Comparison of ENCODE assay signal across 8 mouse cellular contexts in genomic region chr12:110600225-110600991, GRCm38 (mm10). TPM values are rescaled to one million over a fixed set of nuclear protein-coding genes. Genes with fewer than 3 reads are reported as not detected.
DNase-seq lines count a peak whose midpoint lies in the region; ATAC-seq and TF ChIP-seq lines count a peak whose summit lies in the region.

No protein-coding gene starts in this region.

- H3K4me3 ChIP-seq in cerebellum, adult 2 months (replicated peaks; ENCODE audit: insufficient read depth, low read depth, low read length), result peak overlapping the region; percentile 62
- peak overlapping the region; percentile 65 for H3K4me3 ChIP-seq in lung, embryonic 14.5 days (ENCODE audit: low read depth, low read length)
- peak overlapping the region; percentile 100 for H3K4me3 ChIP-seq in intestine, embryonic 14.5 days (ENCODE audit: low read depth, low read length)
- peak overlapping the region; percentile 99 for H3K4me3 ChIP-seq in neural tube, embryonic 13.5 days

- no peaks in the 10 kb centered on the region for H3K36me3 ChIP-seq in lung, embryonic 14.5 days (ENCODE audit: insufficient read depth)
- H3K36me3 ChIP-seq in intestine, embryonic 14.5 days (ENCODE audit: control insufficient read depth, insufficient read depth, low read length), result no peaks in the 10 kb centered on the region
- H3K36me3 ChIP-seq in neural tube, embryonic 13.5 days, result no peaks in the 10 kb centered on the region

- ATAC-seq in lung, embryonic 14.5 days (ENCODE audit: insufficient read depth), result peak; percentile 4; the same call in 1 of the 2 replicates
- 0 out of 2 replicates have a peak, but pooled peaks have one; percentile 4 for ATAC-seq in intestine, embryonic 14.5 days (replicated peaks; ENCODE audit: low FRiP score, low TSS enrichment, low read depth)
- peak; percentile 7; the same call in 1 of the 2 replicates for ATAC-seq in neural tube, embryonic 13.5 days (ENCODE audit: low read depth)

- no peak overlapping the region for H3K27ac ChIP-seq in cerebellum, adult 2 months (ENCODE audit: insufficient read depth, low read length)
- H3K27ac ChIP-seq in lung, embryonic 14.5 days (ENCODE audit: low read depth), result no peak overlapping the region
- no peak overlapping the region for H3K27ac ChIP-seq in intestine, embryonic 14.5 days (ENCODE audit: low read depth)
- no peak overlapping the region for H3K27ac ChIP-seq in neural tube, embryonic 13.5 days (replicated peaks)

- H3K9me3 ChIP-seq in lung, embryonic 14.5 days (ENCODE audit: low read depth, low read length), result no peaks in the 10 kb centered on the region
- H3K9me3 ChIP-seq in intestine, embryonic 14.5 days (ENCODE audit: control insufficient read depth, low read length), result no peaks in the 10 kb centered on the region
- no peaks in the 10 kb centered on the region for H3K9me3 ChIP-seq in neural tube, embryonic 13.5 days

- peak overlapping the region; percentile 92 for H3K4me2 ChIP-seq in lung, embryonic 14.5 days
- H3K4me2 ChIP-seq in intestine, embryonic 14.5 days (ENCODE audit: low read length), result peak overlapping the region; percentile 72
- peak overlapping the region; percentile 93 for H3K4me2 ChIP-seq in neural tube, embryonic 13.5 days

- H3K4me1 ChIP-seq in cerebellum, adult 2 months (ENCODE audit: control insufficient read depth, insufficient read depth, low read length), result peaks cover 13% of the 10 kb centered on the region
- H3K4me1 ChIP-seq in lung, embryonic 14.5 days (ENCODE audit: insufficient read depth), result peaks cover 9% of the 10 kb centered on the region; the same call in 1 of the 2 replicates
- peaks cover 19% of the 10 kb centered on the region for H3K4me1 ChIP-seq in intestine, embryonic 14.5 days (replicated peaks; ENCODE audit: control insufficient read depth, insufficient read depth, low read length)
- H3K4me1 ChIP-seq in neural tube, embryonic 13.5 days (replicated peaks), result peaks cover 44% of the 10 kb centered on the region

- peak in 1 of 2 experiments; percentile 34 for DNase-seq in cerebellum, adult 2 months
- DNase-seq in cerebellum, postnatal 10 days, result no peak
- DNase-seq in lung, embryonic 14.5 days, result no peak
- no peak for DNase-seq in lung, postnatal 10 days
- DNase-seq in intestine, embryonic 14.5 days (ENCODE audit: low spot score), result no peak
- no peak for DNase-seq in thymus, postnatal 36 days
- no peak for DNase-seq in testis, postnatal 10 days (ENCODE audit: low spot score)

- no peak for TF ChIP-seq CTCF in cerebellum, adult 2 months (IDR thresholded peaks at IDR 0.05; ENCODE audit: borderline replicate concordance, insufficient read depth, low read depth, low read length)
- TF ChIP-seq CTCF in lung, embryonic 14.5 days (IDR thresholded peaks at IDR 0.05; ENCODE audit: low read depth), result no peak

- 52% methylated on average over 13 of the region's 13 CpGs for WGBS in cerebellum, adult 2 months
- 53% methylated on average over 13 of the region's 13 CpGs for WGBS in lung, embryonic 14.5 days
- 50% methylated on average over 13 of the region's 13 CpGs for WGBS in intestine, embryonic 14.5 days
- WGBS in neural tube, embryonic 13.5 days, result 60% methylated on average over 13 of the region's 13 CpGs

- no peak for TF ChIP-seq POLR2A in cerebellum, adult 2 months (IDR thresholded peaks at IDR 0.05; ENCODE audit: borderline replicate concordance, insufficient read depth, low read length)

- H3K27me3 ChIP-seq in cerebellum, adult 2 months (ENCODE audit: control insufficient read depth, insufficient read depth, low read length), result no peaks in the 10 kb centered on the region
- no peaks in the 10 kb centered on the region for H3K27me3 ChIP-seq in lung, embryonic 14.5 days (ENCODE audit: insufficient read depth, low read length)
- H3K27me3 ChIP-seq in intestine, embryonic 14.5 days (replicated peaks; ENCODE audit: control insufficient read depth, insufficient read depth, low read length), result 0 out of 2 replicates have a peak, but pooled peaks cover 3% of the 10 kb centered on the region
- peaks cover 15% of the 10 kb centered on the region for H3K27me3 ChIP-seq in neural tube, embryonic 13.5 days

- H3K9ac ChIP-seq in lung, embryonic 14.5 days, result no peak overlapping the region
- no peak overlapping the region; the same call in 1 of the 2 replicates for H3K9ac ChIP-seq in intestine, embryonic 14.5 days (ENCODE audit: low read length)
- peak overlapping the region; percentile 99 for H3K9ac ChIP-seq in neural tube, embryonic 13.5 days

RNA-seq across cellular contexts. Expression of gene Dync1h1, which starts 0.8 kb away (rescaled TPM):
- 358 and 400 TPM in 2 replicates for polyA plus RNA-seq in cerebellum, adult 2 months (2012; rRNA removed)
- polyA plus RNA-seq in lung, embryonic 14.5 days (2014; fragmentation: Nextera tagmentation; extraction: Ambion mirVana), result 59.0 and 72.3 TPM in 2 replicates
- 65.6 and 67.3 TPM in 2 replicates for polyA plus RNA-seq in intestine, embryonic 14.5 days (2014; fragmentation: Nextera tagmentation; extraction: Ambion mirVana)
- 73.6 and 76.8 TPM in 2 replicates for polyA plus RNA-seq in neural tube, embryonic 13.5 days (2015; fragmentation: Nextera tagmentation; extraction: Ambion mirVana)
